Mouse (Mus musculus) embryonic facial prominence, embryonic 13.5 days (tissue): ENCODE measurements around the gene Map1b. TPM values are rescaled to one million over a fixed set of nuclear protein-coding genes. Genes with fewer than 3 reads are reported as not detected.
A peak's percentile ranks its signal among the peaks of the same experiment; 100 is the strongest.

ENCODE experiments used
- ATAC-seq: fragments of 200-750 bp; cut with Nextera tagmentation; 2 replicates; pipeline ENCODE4 v1.8.0; 2017; ENCODE audit warnings: low read depth; ENCODE audit not compliant: insufficient number of reproducible peaks, insufficient read depth, low FRiP score, low TSS enrichment
- H3K27ac ChIP-seq: fragments of 300-500 bp; sonication (generic); 2 replicates; pipeline ENCODE4 v1.5.1; 2015; ENCODE audit warnings: moderate library complexity, mild to moderate bottlenecking, inconsistent platforms
- H3K27me3 ChIP-seq: fragments of 300-500 bp; sonication (generic); 2 replicates; pipeline ENCODE4 v1.6.1; 2015; ENCODE audit warnings: mild to moderate bottlenecking, inconsistent platforms
- H3K36me3 ChIP-seq: fragments of 300-500 bp; sonication (generic); 2 replicates; pipeline ENCODE4 v1.6.1; 2015; ENCODE audit warnings: mild to moderate bottlenecking, inconsistent platforms
- H3K4me1 ChIP-seq: fragments of 300-500 bp; sonication (generic); 2 replicates; pipeline ENCODE4 v1.6.1; 2015; ENCODE audit warnings: inconsistent platforms
- H3K4me2 ChIP-seq: fragments of 300-500 bp; sonication (generic); 2 replicates; pipeline ENCODE4 v1.6.1; 2015; ENCODE audit warnings: moderate library complexity, mild to moderate bottlenecking, inconsistent platforms
- H3K4me3 ChIP-seq: fragments of 300-500 bp; sonication (generic); 2 replicates; pipeline ENCODE4 v1.5.1; 2015; ENCODE audit warnings: mild to moderate bottlenecking, inconsistent platforms
- H3K9ac ChIP-seq: fragments of 300-500 bp; sonication (generic); 2 replicates; pipeline ENCODE4 v1.6.1; 2015; ENCODE audit warnings: mild to moderate bottlenecking, inconsistent platforms
- H3K9me3 ChIP-seq: fragments of 300-500 bp; sonication (generic); 2 replicates; pipeline ENCODE4 v1.6.1; 2016; ENCODE audit warnings: inconsistent platforms
- WGBS: fragments of 180-500 bp; shearing (Covaris S2); methylation state at CpG from one replicate; pipeline ENCODE4 v1.1.7; 2015; ENCODE audit warnings: mixed read lengths; 5-methylcytosine and 5-hydroxymethylcytosine counted together
- polyA plus RNA-seq: library from polyadenylated mRNA; unstranded; fragments of >200 nt; fragmentation: Nextera tagmentation; extraction: Ambion mirVana; gene quantifications from 2 replicates; pipeline ENCODE4 v1.2.1, GENCODE M21; 2015

Map1b gene
- polyA plus RNA-seq, 1 experiment from 2014 or later: 176 TPM

DNA sequence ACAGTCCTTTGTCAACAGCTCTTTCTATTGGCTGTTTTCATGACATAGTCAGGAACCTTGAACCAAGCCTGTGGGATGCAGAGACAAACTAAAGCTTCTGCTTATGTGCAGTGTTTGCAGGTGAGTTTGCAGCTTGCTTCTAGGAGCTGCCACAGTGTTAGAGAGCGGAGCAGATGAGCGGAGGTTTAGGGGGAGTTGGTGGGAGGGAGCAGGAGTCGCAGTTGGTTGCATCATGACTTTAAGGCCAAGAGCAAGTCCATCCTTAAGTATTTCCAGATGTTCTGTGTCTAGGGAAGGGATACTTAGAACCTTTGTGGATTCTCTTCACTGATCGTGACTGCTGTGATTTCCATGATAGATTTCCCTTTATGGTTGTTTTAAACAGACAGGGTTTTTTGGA is 142.1 kb downstream of the Map1b start:
- Histone ChIP-seq H3K4me2 (no peak overlapping the region), H3K9ac (peak overlapping the region; percentile 27; the same call in 1 of the 2 replicates), H3K9me3 (no peaks in the 10 kb centered on the region), H3K36me3 (peaks cover 10% of the 10 kb centered on the region), H3K27ac (no peak overlapping the region), H3K27me3 (no peaks in the 10 kb centered on the region), H3K4me3 (no peak overlapping the region), H3K4me1 (peaks cover 7% of the 10 kb centered on the region; the same call in 1 of the 2 replicates)
- no peak for ATAC-seq
- WGBS: 34% methylated on average over 4 of the region's 4 CpGs

DNA sequence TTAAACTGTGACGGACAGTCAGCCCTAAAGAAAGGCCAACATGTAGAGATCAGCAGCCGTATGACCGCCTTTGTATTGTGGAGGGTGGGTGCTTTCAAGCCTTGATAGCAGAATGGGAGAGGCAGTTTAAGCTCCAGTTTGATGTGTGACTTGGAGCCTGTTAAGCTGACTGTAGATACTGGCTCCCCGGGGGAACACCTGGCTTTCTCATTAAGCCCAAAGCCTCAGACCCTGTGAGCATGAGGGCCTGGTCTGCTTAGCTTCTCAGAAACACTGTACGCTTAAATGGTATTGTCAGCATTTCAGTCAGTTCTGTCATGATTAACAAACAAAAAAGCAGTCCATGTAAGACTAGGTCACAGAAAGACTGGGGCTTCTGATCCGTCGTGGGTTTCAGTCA is 142.7 kb downstream of the Map1b start:
- no peak overlapping the region for H3K4me2 ChIP-seq
- H3K4me3 ChIP-seq: no peak overlapping the region
- 78% methylated on average over 7 of the region's 7 CpGs for WGBS
- H3K27me3 ChIP-seq: no peaks in the 10 kb centered on the region
- H3K27ac ChIP-seq: no peak overlapping the region
- peaks cover 13% of the 10 kb centered on the region for H3K36me3 ChIP-seq
- 0 out of 2 replicates have a peak overlapping the region, but pooled peaks have one; percentile 27 for H3K9ac ChIP-seq
- no peak for ATAC-seq
- H3K9me3 ChIP-seq: no peaks in the 10 kb centered on the region
- H3K4me1 ChIP-seq: peaks cover 7% of the 10 kb centered on the region; the same call in 1 of the 2 replicates

Other genes with a start within 250 kb of the Map1b start
- gene Ptcd2, start 171.8 kb downstream of the Map1b start, polyA plus RNA-seq: 44.7 and 45.8 TPM in 2 replicates
- 60.1 and 62.5 TPM in 2 replicates for gene Mrps27, start 171.8 kb downstream of the Map1b start, polyA plus RNA-seq